Mouse (Mus musculus) heart, embryonic 14.5 days (tissue): ENCODE data around the gene Mllt10. TPM values are rescaled to one million over a fixed set of nuclear protein-coding genes. Genes with fewer than 3 reads are reported as not detected.

ENCODE experiments used
- ATAC-seq: fragments of 200-750 bp; cut with Nextera tagmentation; 2 replicates; pipeline ENCODE4 v1.8.0; 2017; ENCODE audit warnings: low read depth, moderate TSS enrichment; ENCODE audit not compliant: insufficient number of reproducible peaks, insufficient read depth, low FRiP score
- H3K27ac ChIP-seq, 2 experiments: fragments of 200-500 bp in 1 of 2; fragments of 300-500 bp in 1 of 2; sonication (generic) in 1 of 2; replicated peaks in 1 of 2; 2 replicates each; pipeline ENCODE4 v1.5.1; 2012 to 2014; ENCODE audit warnings: low read depth in 2 of 2, low read length in 2 of 2, control low read depth in 1 of 2, mild to moderate bottlenecking in 1 of 2, mixed read lengths in 1 of 2; ENCODE audit not compliant: control insufficient read depth in 1 of 2, insufficient read depth in 1 of 2
- H3K27me3 ChIP-seq: fragments of 300-500 bp; sonication (generic); 2 replicates; pipeline ENCODE4 v1.6.1; 2014; ENCODE audit warnings: mild to moderate bottlenecking, low read length, control low read depth; ENCODE audit not compliant: control insufficient read depth, insufficient read depth
- H3K36me3 ChIP-seq: fragments of 300-500 bp; sonication (generic); 2 replicates; pipeline ENCODE4 v1.6.1; 2014; ENCODE audit warnings: mild to moderate bottlenecking, control low read depth, low read length, mixed read lengths; ENCODE audit not compliant: control insufficient read depth, insufficient read depth
- H3K4me1 ChIP-seq, 2 experiments: fragments of 200-500 bp in 1 of 2; fragments of 300-500 bp in 1 of 2; sonication (generic) in 1 of 2; 2 replicates each; pipeline ENCODE4 v1.6.1; 2012 to 2014; ENCODE audit warnings: low read length in 2 of 2, control low read depth in 1 of 2, mixed read lengths in 1 of 2; ENCODE audit not compliant: control insufficient read depth in 2 of 2, insufficient read depth in 2 of 2
- H3K4me2 ChIP-seq: fragments of 300-500 bp; sonication (generic); 2 replicates; pipeline ENCODE4 v1.6.1; 2014; ENCODE audit warnings: mild to moderate bottlenecking, low read length
- H3K4me3 ChIP-seq, 2 experiments: fragments of 200-500 bp in 1 of 2; fragments of 300-500 bp in 1 of 2; sonication (generic) in 1 of 2; 2 replicates each; pipeline ENCODE4 v1.5.1; 2012 to 2014; ENCODE audit warnings: low read length in 2 of 2, mild to moderate bottlenecking in 2 of 2, control low read depth in 1 of 2, low read depth in 1 of 2, moderate library complexity in 1 of 2; ENCODE audit not compliant: control insufficient read depth in 1 of 2, insufficient read depth in 1 of 2
- H3K9ac ChIP-seq: fragments of 300-500 bp; sonication (generic); 2 replicates; pipeline ENCODE4 v1.6.1; 2014; ENCODE audit warnings: mild to moderate bottlenecking, low read length
- H3K9me3 ChIP-seq: fragments of 300-500 bp; sonication (generic); 2 replicates; pipeline ENCODE4 v1.6.1; 2016; ENCODE audit warnings: low read length, control low read depth; ENCODE audit not compliant: control insufficient read depth
- WGBS: fragments of 180-500 bp; shearing (Covaris S2); extraction: QIAGEN DNeasy Blood & Tissue Kit; methylation state at CpG from one replicate; pipeline ENCODE4 v1.1.7; 2014; 5-methylcytosine and 5-hydroxymethylcytosine counted together
- polyA plus RNA-seq: library from polyadenylated mRNA; unstranded; fragments of >200 nt; fragmentation: Nextera tagmentation; extraction: Ambion mirVana; gene quantifications from 2 replicates; pipeline ENCODE4 v1.2.1, GENCODE M21; 2014

The Mllt10 gene
- polyA plus RNA-seq, 1 experiment from 2014 or later = 27.1 TPM

DNA sequence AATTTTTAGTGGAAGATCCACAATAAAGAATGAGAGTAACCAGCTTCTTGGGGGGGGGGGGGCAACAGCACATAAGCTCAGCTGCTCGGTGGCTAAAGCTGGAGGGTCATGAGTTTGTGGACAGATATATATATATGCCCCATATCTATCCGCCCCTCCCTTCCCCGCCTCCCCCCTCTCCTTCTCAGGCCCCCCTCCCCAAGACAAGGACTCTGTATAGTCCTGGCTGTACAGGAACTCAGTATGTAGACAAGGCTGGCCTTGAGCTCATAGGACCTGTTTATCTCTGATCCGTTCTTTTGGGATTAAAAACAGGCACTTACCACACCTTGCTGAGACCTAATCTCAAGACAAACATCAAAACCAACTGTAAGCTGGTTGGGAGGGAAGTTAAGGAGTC is 154.9 kb downstream of the Mllt10 start:
- peaks cover 0 to 6% of the 10 kb centered on the region in 2 experiments; a peak in 2 of 4 replicates for H3K4me1 ChIP-seq
- no peak overlapping the region for H3K27ac ChIP-seq
- no peak overlapping the region for H3K4me2 ChIP-seq
- H3K36me3 ChIP-seq = peaks cover 93% of the 10 kb centered on the region
- ATAC-seq = no peak
- no peaks in the 10 kb centered on the region for H3K9me3 ChIP-seq
- H3K9ac ChIP-seq = no peak overlapping the region
- WGBS = 86% methylated on average over 4 of the region's 4 CpGs
- no peak overlapping the region for H3K4me3 ChIP-seq
- no peaks in the 10 kb centered on the region for H3K27me3 ChIP-seq

DNA sequence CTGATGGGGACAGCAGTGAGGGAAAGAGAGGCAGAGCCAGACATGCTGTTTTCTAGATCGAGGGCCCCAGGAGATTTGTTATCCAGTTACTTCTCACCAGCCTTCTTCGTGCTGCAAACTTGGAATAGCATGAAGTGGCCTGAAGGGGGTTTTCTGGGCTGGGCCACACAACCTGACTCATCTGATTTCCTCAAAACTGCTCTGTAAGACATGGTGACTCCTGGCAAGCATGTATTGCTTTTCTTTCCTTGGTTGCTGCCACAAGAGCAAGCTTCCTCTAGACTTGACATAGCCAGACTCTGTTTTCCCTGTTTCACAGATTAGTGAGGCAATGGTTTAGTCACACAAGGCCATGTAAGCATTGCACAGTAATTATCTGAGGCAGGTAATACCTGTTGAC is 159.0 kb downstream of the Mllt10 start:
- H3K9ac ChIP-seq = no peak overlapping the region
- H3K27ac ChIP-seq = no peak overlapping the region
- WGBS = 26% methylated on average over 2 of the region's 2 CpGs
- no peak overlapping the region for H3K4me3 ChIP-seq
- peaks cover 88% of the 10 kb centered on the region for H3K36me3 ChIP-seq
- H3K9me3 ChIP-seq = no peaks in the 10 kb centered on the region
- H3K4me2 ChIP-seq = no peak overlapping the region
- H3K27me3 ChIP-seq = no peaks in the 10 kb centered on the region
- ATAC-seq = no peak
- peaks cover 4 to 13% of the 10 kb centered on the region in 2 experiments for H3K4me1 ChIP-seq

DNA sequence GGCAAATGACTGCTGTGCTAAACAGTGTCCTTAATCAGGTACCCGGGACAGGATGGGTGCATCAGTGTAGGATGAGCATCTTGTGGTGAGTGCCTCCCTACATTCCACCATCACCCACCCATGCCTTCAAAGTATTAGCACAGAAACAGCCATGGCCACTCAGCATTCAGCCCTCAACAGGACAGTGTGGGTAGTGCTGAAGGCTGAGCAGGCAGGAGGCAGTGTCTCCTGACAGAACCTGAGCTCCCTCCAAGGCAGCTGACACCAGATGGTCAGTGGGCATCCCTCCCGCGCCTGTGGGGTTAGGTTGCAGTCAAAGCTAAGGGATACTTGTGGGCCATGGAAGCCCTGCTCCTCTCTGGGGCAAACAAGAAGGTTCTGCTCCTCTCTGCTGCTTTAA is 162.8 kb downstream of the Mllt10 start:
- H3K27ac ChIP-seq = no peak overlapping the region
- H3K9me3 ChIP-seq = no peaks in the 10 kb centered on the region
- no peak overlapping the region for H3K9ac ChIP-seq
- peaks cover 11 to 22% of the 10 kb centered on the region in 2 experiments for H3K4me1 ChIP-seq
- 65% methylated on average over 3 of the region's 3 CpGs for WGBS
- ATAC-seq = no peak
- H3K4me3 ChIP-seq = no peak overlapping the region
- H3K4me2 ChIP-seq = no peak overlapping the region
- H3K36me3 ChIP-seq = peaks cover 62% of the 10 kb centered on the region
- no peaks in the 10 kb centered on the region for H3K27me3 ChIP-seq

DNA sequence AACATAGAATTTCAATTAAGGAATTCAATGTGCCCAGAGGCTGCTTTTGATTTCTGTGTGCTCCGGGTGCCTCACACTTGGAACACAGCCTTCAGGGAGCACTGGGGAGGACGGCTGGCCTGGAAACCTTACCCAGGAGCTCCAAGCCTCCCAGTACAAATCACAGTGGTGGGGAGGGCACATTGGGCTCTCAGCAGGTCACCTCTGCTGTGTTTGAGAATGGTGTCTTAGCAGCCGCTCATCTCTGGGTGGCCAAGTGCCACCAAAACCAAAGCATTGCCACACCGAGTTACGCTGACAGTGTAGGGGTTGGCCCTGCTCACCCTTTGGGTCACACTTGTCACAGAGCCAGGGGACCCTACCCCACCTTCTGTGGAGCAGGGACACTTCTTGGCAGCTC is 163.5 kb downstream of the Mllt10 start:
- ATAC-seq = no peak
- WGBS = 75% methylated on average over 5 of the region's 5 CpGs
- H3K9ac ChIP-seq = no peak overlapping the region
- H3K27me3 ChIP-seq = no peaks in the 10 kb centered on the region
- no peak overlapping the region for H3K4me3 ChIP-seq
- H3K27ac ChIP-seq = peak overlapping the region in 1 of 2 experiments; percentile 20; a peak in 1 of 4 replicates
- no peaks in the 10 kb centered on the region for H3K9me3 ChIP-seq
- no peak overlapping the region for H3K4me2 ChIP-seq
- peaks cover 11 to 28% of the 10 kb centered on the region in 2 experiments for H3K4me1 ChIP-seq
- H3K36me3 ChIP-seq = peaks cover 56% of the 10 kb centered on the region

DNA sequence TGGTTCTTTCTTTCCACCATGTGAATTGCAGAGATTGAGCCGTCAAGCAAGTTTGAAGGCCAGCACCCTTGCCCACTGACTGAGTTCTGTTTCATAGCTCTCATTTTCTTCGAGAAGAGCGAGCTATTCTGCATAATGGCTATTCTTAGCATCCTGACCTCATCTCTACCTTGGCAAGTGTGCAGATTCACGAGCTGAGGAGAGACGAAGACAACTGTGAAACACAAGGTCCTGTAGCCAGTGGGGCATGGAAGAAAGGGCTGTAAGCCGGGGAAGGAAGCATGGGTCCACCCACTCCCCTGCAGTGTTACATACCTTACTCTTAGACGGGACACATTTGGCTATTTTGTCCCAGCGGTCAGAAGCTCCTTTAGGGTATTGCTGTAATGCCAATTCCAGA is 164.1 kb downstream of the Mllt10 start:
- Histone ChIP-seq H3K9me3 (no peaks in the 10 kb centered on the region), H3K36me3 (peaks cover 50% of the 10 kb centered on the region), H3K27me3 (no peaks in the 10 kb centered on the region), H3K9ac (no peak overlapping the region), H3K4me1 (peaks cover 11 to 23% of the 10 kb centered on the region in 2 experiments), H3K27ac (peak overlapping the region in 1 of 2 experiments; percentile 20; a peak in 3 of 4 replicates), H3K4me2 (no peak overlapping the region), H3K4me3 (no peak overlapping the region)
- WGBS = 37% methylated on average over 8 of the region's 8 CpGs
- no peak for ATAC-seq

DNA sequence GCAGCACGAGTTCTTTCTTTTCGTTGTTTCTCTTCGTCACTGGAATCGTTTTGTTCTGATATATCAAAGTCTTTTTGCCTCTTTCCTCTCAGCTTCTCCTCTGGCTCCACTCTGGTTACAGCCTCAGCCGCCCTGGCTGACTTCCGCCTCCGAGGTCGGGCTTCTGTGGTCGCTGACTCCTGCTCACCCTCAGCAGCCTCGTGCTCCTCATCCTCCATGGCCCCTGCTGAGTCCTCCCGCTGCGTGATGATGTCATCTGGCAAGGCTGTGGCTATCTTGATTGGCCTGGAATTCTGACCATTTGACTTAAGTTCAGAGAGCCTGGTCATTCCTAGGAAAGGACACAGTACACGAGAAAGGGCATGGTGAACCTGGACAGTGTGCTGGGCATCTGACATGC is 164.5 kb downstream of the Mllt10 start:
- H3K4me3 ChIP-seq = no peak overlapping the region
- peaks cover 11 to 22% of the 10 kb centered on the region in 2 experiments for H3K4me1 ChIP-seq
- H3K9me3 ChIP-seq = no peaks in the 10 kb centered on the region
- H3K27me3 ChIP-seq = no peaks in the 10 kb centered on the region
- WGBS = 51% methylated on average over 13 of the region's 13 CpGs
- ATAC-seq = 0 out of 2 replicates have a peak, but pooled peaks have one; percentile 63
- H3K4me2 ChIP-seq = no peak overlapping the region
- H3K27ac ChIP-seq = peak overlapping the region in 1 of 2 experiments; percentile 20; a peak in 2 of 4 replicates
- H3K9ac ChIP-seq = no peak overlapping the region
- H3K36me3 ChIP-seq = peaks cover 45% of the 10 kb centered on the region

DNA sequence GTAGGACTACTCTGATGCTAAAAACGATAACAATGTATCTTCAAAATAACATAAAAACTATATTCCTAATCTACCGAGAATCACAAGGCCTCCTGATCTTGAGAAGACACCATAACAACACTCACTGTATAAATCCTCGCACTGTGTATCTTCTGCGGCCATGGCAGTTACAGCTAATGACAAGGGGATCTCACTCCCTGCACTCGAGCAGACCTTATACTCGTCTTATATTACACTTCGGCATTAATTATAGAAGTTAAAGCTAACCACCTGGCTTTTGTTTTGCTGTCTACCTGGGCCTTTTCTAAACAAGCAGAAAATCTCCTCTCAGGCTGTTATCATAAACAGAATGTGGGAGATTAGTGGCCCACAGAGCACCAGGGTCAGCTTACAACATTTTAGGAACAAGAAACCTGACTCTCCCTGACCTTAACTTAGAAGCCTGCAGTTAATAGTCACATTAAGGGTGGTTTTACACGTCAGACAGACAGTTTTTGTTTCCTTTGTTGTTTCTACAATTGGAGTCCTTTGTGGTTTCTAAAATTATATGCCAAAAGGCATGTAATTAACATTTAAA is 173.5 kb downstream of the Mllt10 start:
- Histone ChIP-seq H3K36me3 (no peaks in the 10 kb centered on the region), H3K27ac (no peak overlapping the region), H3K4me2 (no peak overlapping the region), H3K9ac (no peak overlapping the region), H3K9me3 (no peaks in the 10 kb centered on the region), H3K4me3 (no peak overlapping the region), H3K27me3 (no peaks in the 10 kb centered on the region), H3K4me1 (peaks cover 5 to 8% of the 10 kb centered on the region in 2 experiments; a peak in 1 of 4 replicates)
- no peak for ATAC-seq
- 62% methylated on average over 8 of the region's 8 CpGs for WGBS

DNA sequence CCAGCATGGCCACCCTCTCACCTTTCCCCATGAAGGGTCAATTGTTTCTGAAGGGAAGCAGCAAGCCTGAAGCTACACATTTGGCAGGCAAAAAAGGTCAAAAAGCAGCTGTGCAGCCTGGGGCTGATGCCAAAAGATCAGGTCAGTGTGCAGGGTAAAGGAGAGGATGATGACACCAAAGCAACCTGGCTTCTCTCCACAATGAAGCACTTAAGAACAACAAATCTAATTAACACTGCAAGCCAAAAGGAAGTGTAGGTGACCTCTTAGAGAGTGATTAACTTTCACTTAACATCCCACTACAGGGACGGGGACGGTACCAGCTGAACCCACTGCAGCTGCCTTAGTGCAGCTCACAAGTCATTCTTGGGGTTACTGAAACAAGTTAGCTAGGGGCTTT is 174.2 kb downstream of the Mllt10 start:
- no peak overlapping the region for H3K27ac ChIP-seq
- no peak overlapping the region for H3K9ac ChIP-seq
- 33% methylated on average over 2 of the region's 2 CpGs for WGBS
- H3K36me3 ChIP-seq = no peaks in the 10 kb centered on the region
- no peak for ATAC-seq
- peaks cover 5 to 8% of the 10 kb centered on the region in 2 experiments; a peak in 1 of 4 replicates for H3K4me1 ChIP-seq
- no peak overlapping the region for H3K4me3 ChIP-seq
- H3K4me2 ChIP-seq = no peak overlapping the region
- no peaks in the 10 kb centered on the region for H3K9me3 ChIP-seq
- no peaks in the 10 kb centered on the region for H3K27me3 ChIP-seq
